Mouse (Mus musculus): ENCODE results near the gene Sall4.

Sall4 gene

GRCm38 (mm10) chr2:168744406-168744805 is 23.3 kb downstream of the Sall4 start:
- in situ Hi-C loops (cut with MboI, MseI): loop anchor here (5.0 kb wide), 2 partner anchors 82 to 277 kb away; no protein-coding TSS in a partner anchor

DNA sequence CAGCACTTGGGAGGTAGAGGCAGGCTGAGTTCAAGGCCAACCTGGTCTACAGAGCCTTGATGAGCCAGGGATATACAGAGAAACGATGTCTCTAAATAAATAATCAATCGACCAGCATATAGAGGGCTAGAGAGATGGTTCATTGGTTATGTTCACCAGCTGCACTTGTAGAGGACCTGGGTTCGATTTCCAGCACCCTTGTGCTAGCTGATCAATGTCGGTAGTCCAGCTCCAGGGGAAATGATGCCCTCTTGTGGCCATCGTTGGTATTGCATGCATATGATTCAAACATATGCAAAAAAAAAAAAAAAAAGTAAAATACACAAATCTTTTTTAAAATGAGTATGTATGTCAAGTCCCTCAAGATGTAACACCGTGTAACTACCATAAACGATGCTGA is 25.1 kb downstream of the Sall4 start:
- in situ Hi-C loops (cut with MboI, MseI): loop anchor here (5.0 kb wide), 2 partner anchors 80 to 275 kb away; no protein-coding TSS in a partner anchor

GRCm38 (mm10) chr2:168742059-168742627 is 25.6 kb downstream of the Sall4 start, which contains the start of gene Atp9a:
Gene Atp9a, minus strand, starts transcription at chr2:168742409.
- in situ Hi-C loops (cut with MboI, MseI): loop anchor here (5.0 kb wide), 2 partner anchors 80 to 275 kb away; no protein-coding TSS in a partner anchor

DNA sequence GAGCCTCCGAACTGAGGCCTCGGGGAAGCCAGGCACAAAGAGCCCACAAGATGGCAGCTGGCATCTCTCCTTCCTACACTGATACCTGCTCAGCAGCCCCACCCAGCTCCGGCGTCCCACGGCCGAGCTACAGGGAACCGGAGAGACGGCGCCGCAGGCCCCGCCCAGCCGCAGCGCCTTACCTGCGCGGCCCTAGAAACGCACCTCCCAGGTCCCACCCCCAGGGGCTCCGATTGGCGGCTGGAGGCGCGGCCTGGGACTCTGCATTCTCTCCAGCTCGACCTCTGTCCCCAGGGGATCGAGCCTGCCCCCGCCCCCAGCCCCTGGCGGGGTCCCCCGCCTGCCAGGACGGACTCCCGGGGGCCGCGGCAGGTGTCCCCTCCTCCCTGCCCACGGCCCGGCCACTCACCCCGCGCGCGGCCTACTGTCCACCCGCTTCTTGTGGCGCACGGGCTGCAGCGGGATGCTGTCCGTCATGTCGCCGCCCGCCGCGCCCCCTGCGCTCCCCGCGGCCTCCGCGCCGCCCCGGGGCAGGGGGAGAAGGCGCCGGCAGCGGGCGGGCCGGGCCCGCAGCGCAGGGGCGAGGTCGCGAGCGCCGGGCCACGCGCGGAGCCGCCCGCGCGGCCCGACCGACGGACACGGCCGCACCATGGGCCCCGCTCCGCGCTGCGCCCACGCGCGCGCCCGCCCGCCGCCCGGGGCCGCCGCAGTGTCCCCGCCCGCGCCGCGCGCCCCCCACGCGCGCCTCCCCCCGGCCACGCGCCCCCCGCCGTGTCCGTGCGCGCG is 26.3 kb downstream of the Sall4 start:
- in situ Hi-C loops (cut with MboI, MseI): loop anchor here (5.0 kb wide), 2 partner anchors 79 to 274 kb away; no protein-coding TSS in a partner anchor

GRCm38 (mm10) chr2:168740496-168740895 is 27.2 kb downstream of the Sall4 start:
- in situ Hi-C loops (cut with MboI, MseI): loop anchor here (5.0 kb wide), 2 partner anchors 78 to 273 kb away; no protein-coding TSS in a partner anchor

DNA sequence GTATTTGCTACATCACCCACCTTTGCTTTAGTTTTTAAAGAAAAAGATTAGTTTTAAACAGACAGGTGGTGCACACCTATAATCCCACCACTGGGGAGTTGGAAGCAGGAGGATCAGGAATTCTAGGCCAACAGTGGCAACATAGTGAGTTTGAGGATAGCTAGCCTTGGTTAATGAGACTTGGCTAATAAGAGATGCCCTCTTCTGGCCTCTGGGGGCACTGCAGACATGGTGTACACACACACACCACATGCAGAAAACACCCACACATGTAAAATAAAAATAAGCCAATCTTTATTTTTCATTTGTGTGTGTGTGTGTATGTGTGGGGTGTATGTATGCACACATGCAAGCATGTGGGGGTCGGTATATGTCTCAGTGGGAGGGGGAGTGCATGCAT is 28.9 kb downstream of the Sall4 start:
- in situ Hi-C loops (cut with MboI, MseI): no loop called here

DNA sequence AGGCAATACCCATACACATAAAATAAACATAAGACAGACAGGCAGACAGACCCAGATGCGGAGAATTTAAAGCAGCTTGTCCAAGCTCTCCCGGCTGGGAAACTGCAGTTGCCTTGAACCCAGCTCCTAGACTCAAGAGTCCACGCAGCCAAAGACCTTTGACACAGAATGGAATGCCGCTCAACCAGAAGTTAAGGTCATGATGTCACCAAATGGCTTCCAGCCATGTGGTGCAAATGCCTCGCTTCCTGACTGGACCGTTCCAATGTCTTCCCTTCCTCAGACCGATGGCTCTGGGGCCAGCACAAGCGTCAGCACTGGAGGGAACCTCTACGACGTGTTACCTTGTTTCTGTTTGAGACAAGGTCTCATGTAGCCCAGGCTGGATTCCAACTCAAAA is 29.9 kb downstream of the Sall4 start:
- in situ Hi-C loops (cut with MboI, MseI): no loop called here

DNA sequence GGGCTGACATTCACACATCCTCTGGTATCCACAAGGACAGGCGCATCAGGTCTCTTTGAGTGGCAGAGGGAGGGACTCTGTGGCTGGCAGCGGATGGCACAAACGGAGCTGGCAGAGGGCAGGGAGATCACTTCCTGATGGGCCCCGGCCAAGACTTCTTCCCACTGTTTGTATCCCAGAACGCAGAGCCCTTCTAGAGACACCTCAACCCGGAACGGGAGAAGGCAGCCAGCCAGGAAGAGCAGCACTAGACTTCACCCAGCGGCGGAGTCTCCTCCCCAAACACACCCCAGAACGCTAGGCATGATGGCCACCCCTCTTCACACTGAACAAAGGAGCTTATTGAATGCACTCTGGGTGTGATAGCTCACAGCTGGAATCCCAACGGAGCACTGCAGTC is 33.7 kb downstream of the Sall4 start:
- in situ Hi-C loops (cut with MboI, MseI): no loop called here

DNA sequence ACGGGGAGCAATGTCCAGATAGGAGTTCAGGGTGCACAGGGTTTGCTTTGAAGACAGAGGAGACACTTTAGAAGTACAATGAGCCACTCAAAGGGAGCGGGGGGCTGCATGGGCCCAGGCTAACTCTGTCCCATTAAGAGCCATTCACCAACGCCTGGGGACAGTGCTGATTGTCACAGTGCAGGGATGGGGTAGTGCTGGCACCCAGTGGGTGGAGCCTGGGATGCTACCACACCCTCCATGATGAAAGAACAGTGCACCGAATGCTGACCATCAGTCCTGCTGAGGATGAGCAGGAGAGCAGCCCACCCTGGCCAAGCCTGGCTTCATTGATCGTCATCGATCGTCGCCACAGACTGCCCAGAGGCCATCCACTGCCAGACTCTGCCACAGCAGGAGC is 36.5 kb downstream of the Sall4 start:
- in situ Hi-C loops (cut with MboI, MseI): no loop called here

- in situ Hi-C loops (cut with MboI, MseI): no loop called here
These were observed 38.0 kb downstream of the Sall4 start for GRCm38 (mm10) chr2:168729736-168730135.

GRCm38 (mm10) chr2:168728045-168728444 is 39.7 kb downstream of the Sall4 start:
- in situ Hi-C loops (cut with MboI, MseI): no loop called here

GRCm38 (mm10) chr2:168726007-168726406 is 41.7 kb downstream of the Sall4 start:
- in situ Hi-C loops (cut with MboI, MseI): no loop called here

GRCm38 (mm10) chr2:168721313-168721712 is 46.4 kb downstream of the Sall4 start:
- in situ Hi-C loops (cut with MboI, MseI): no loop called here

GRCm38 (mm10) chr2:168719742-168720141 is 48.0 kb downstream of the Sall4 start:
- in situ Hi-C loops (cut with MboI, MseI): no loop called here

DNA sequence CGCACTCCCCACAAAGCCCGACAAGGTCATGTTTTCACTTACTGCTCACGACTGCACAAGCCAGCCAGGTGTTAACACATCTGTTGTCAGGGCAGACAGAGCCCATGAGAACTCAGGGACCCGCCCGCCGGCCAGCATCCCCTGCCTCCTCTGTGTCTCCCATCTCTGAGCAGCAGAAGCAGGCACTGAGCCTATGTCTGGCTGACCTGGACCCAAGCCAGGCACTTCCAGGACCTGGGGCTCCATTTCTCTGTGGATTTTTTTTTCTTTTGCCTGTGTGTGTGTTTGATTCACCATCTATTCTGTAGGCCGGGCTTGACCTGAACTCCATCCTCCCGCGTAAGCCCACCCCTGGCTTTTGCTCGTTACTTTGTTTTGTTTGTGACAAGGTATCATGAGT is 49.0 kb downstream of the Sall4 start:
- in situ Hi-C loops (cut with MboI, MseI): no loop called here

GRCm38 (mm10) chr2:168718267-168718666 is 49.5 kb downstream of the Sall4 start:
- in situ Hi-C loops (cut with MboI, MseI): no loop called here

DNA sequence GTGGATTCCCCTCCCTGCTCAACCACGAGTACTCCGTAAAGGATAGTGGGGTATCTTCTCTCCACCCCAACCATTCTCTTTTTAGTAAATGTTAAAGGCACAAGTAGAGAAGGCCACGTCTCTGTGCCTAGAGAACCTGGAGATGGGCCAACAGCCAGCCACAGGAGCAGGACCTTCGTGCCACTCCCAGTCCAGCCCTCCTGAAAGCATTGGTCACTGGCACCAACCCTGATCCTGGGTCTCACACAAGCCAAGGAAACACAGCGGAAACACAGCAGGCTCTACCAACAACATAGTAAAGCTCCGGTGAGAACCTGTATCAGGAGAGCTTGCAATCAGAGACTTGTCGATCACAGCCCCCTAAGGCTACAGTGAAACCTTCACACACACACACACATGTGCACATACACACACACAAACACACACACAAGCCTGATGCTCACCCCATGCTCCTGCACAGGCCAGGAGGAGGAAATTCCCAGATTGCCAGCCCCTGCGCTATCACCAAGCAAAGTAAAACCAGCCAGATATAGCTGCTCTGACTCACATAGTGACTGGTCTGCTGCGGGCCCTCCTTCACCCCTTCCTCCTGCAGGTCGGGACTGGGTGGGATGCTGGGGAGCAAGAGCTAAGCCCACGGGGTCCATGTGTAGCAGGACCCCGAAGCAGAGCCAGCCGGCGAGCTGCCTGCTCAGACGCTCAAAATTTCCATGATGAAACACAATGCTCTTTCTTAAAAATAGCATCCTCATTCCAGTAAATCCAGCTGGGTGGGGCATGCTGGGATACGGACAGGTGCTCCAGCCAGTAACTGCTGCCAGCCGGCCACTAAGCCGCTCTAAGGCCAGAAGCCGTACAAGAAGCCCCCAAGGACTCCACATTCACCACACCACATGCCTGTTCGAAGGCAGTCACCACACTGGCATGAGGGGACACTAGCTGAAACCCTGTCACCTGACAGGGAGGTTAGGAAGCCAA is 55.3 kb downstream of the Sall4 start:
- in situ Hi-C loops (cut with MboI, MseI): no loop called here

DNA sequence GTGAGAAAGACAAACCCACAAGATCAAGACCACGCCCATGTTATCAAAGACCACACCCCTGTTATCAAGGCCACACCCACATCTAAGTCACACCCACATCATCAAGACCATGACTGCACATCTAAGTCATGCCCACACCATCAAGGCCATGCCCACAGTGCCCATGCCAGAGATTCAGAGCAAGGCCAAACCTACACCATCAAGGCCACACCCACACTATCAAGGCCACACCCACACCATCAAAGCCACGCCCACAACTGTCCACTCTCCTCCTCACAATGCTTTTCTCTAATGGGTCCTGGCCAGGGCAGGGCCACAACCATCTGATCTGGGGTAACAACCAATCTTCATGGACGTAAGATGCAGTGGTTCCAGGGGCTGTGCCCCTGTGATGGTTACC is 56.8 kb downstream of the Sall4 start:
- in situ Hi-C loops (cut with MboI, MseI): no loop called here

DNA sequence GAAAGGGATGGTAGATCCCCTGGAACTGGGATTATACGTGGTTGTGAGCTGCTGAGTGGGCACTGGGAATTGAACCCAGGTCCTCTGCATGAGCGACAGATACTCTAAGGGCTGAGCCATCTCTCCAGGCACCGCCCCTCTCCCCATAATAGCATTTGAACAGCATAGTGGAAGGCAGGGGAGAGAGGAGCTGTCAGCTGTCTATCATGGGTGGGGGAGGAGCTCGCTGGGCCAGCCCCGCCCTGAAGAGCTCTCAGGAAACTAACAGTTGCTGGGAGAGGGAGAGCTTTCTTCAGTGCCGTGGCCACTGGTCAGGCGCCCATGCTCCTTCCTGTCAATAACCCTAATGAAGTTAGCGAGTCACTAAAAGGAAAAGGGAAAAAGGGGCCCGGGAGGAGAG is 60.0 kb downstream of the Sall4 start:
- in situ Hi-C loops (cut with MboI, MseI): no loop called here

DNA sequence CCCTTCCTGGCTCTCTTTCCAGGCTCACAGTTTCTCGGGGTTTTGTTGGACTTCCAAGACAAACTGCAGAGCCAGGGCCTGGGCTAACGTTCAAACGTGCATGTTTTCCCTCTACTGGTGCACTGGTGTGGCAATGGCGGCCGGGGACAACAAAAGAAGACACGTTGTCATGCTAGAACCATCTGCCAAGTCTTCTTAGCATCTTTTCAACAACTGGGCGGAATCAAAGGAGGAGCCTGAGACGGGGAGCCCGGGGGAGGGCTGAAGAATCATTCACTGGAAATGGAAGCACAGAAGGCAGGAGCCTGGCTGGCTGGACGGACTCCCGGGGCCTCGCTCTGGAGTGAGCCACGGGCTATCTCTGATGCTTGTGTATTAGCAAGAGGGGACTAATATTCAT is 65.5 kb downstream of the Sall4 start:
- in situ Hi-C loops (cut with MboI, MseI): no loop called here

Data from T-helper 17 cell (primary cell).